Mouse (Mus musculus) gastrocnemius, postnatal 36 days (tissue): ENCODE measurements at regions not wholly inside any gene's neighbourhood (a gene's known extent, or its start where the extent isn't known, plus 50 kb on each side); places are given as distances from the start of the nearest gene placed in this dataset.

Source experiments
- DNase-seq, 2 experiments: peaks; one replicate each; pipeline ENCODE4 v3.0.0; 2022
- intact Hi-C: fragments of 180-260 bp; cut with DNase I; formaldehyde crosslinking; loops from one replicate; pipeline ENCODE4 v1.15.1; 2025

DNA sequence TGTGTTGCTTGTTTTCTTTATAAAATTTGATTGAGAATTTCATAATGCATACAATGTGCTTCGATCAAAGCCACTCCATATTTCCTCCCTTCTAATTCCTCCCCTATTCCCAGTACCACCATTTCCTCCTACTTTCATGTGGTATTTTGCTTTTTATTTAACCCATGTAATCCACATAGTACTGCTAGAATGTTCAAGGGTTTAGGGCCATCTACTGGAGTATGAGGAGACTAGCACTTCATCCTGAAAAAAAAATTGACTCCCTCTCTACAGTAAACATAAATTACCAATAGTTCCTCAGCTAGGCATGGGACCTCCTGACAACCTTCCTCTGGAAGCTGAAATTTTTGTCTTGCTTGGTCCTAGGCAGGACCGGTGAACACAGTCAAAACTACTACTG, 163.0 kb downstream of the Gpr165 start:
- DNase-seq, result no peak
- intact Hi-C loops, result no loop called here

DNA sequence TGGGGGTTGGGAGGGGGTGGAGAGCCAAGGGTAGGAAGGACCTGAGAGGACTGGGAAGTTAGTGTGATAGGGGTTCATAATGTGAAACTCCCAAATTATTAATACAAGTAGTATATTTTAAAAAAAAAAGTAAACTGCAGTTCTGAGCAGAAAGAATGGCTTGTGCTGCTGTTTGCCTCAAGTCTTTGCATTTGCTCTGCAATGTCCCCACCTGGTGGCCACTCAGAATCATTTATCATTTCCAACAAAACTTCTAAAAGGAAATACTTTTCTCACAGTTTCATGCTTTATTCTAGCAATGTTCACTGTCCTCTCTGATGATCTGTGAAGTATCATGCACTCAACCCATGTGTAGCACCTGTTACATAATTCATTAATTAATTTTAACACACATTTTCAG, 165.5 kb downstream of the Gpr165 start:
- intact Hi-C loops, result no loop called here
- DNase-seq, result no peak

DNA sequence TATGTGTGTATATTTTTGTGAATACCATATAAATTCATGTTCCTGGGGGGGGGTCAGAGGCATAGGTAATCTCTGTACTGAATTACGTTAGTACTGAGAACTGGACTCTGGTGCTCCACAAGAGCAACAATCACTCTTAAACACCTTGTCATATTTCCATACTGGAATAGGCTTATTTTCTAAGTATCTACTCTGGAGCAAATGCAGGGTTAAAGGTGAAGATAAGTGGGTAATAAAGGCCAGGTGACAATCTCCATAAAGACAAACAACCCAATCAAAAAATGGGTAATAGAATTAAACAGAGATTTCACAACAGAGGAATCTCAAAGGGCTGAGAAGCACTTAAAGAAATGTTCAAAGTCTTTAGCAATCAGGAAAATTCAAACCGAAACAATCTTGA, 165.9 kb downstream of the Gpr165 start:
- intact Hi-C loops, result no loop called here

GRCm38 (mm10) chrX:96900636-96901035, 171.8 kb upstream of the Pgr15l start:
- intact Hi-C loops, result loop anchor here (5.0 kb wide), 1 partner anchor 537 kb away; no protein-coding TSS in a partner anchor
- no peak for DNase-seq

More for the DNA sequence above, 165.9 kb downstream of the Gpr165 start:
- DNase-seq, result no peak
